Mouse (Mus musculus) liver, postnatal 0 days (tissue): ENCODE measurements around the gene Cbx5. TPM values are rescaled to one million over a fixed set of nuclear protein-coding genes. Genes with fewer than 3 reads are reported as not detected.
"Not testable (repeated sequence)": the region's sequence is repeated elsewhere in the genome, so short reads cannot be mapped to it uniquely, and the experiment has no call there.

Source experiments
- ATAC-seq: fragments of 200-750 bp; cut with Nextera tagmentation; 2 replicates; pipeline ENCODE4 v1.8.0; 2017; ENCODE audit warnings: mild to moderate bottlenecking, moderate library complexity
- DNase-seq: peaks from one replicate; pipeline ENCODE4 v3.0.0-alpha.2; 2016
- H3K27ac ChIP-seq: fragments of 300-500 bp; sonication (generic); 2 replicates; pipeline ENCODE4 v1.5.1; 2014; ENCODE audit warnings: antibody characterized with exemption, moderate library complexity, mild to moderate bottlenecking, low read depth
- H3K27me3 ChIP-seq: fragments of 300-500 bp; sonication (generic); 2 replicates; pipeline ENCODE4 v1.6.1; 2014; ENCODE audit warnings: low read length, control low read depth, mixed read lengths; ENCODE audit not compliant: insufficient read depth
- H3K36me3 ChIP-seq: fragments of 300-500 bp; sonication (generic); replicated peaks from 2 replicates; pipeline ENCODE4 v1.6.1; 2014; ENCODE audit warnings: mild to moderate bottlenecking, control low read depth, low read length, moderate library complexity, mixed read lengths; ENCODE audit not compliant: insufficient read depth
- H3K4me1 ChIP-seq: fragments of 300-500 bp; sonication (generic); 2 replicates; pipeline ENCODE4 v1.6.1; 2014; ENCODE audit warnings: antibody characterized with exemption, mild to moderate bottlenecking, control low read depth; ENCODE audit not compliant: insufficient read depth
- H3K4me2 ChIP-seq: fragments of 300-500 bp; sonication (generic); 2 replicates; pipeline ENCODE4 v1.6.1; 2014; ENCODE audit warnings: low read depth, mild to moderate bottlenecking, low read length, moderate library complexity, mixed read lengths
- H3K4me3 ChIP-seq: fragments of 300-500 bp; sonication (generic); 2 replicates; pipeline ENCODE4 v1.5.1; 2014; ENCODE audit warnings: low read depth, low read length
- H3K9ac ChIP-seq: fragments of 300-500 bp; sonication (generic); replicated peaks from 2 replicates; pipeline ENCODE4 v1.6.1; 2014; ENCODE audit warnings: mild to moderate bottlenecking, moderate library complexity
- H3K9me3 ChIP-seq: fragments of 300-500 bp; sonication (generic); 2 replicates; pipeline ENCODE4 v1.6.1; 2016; ENCODE audit warnings: mild to moderate bottlenecking, control low read depth, low read length, mixed read lengths
- CTCF ChIP-seq: sonication (generic); IDR thresholded peaks from 2 replicates; pipeline ENCODE4 v1.5.1; 2016; ENCODE audit warnings: antibody characterized with exemption, low read depth
- EP300 ChIP-seq: IDR thresholded peaks from 2 replicates; pipeline ENCODE4 v1.6.1; 2016; ENCODE audit warnings: antibody characterized with exemption, low read depth, mild to moderate bottlenecking
- WGBS: fragments of 180-500 bp; shearing (Covaris S2); extraction: QIAGEN DNeasy Blood & Tissue Kit; methylation state at CpG from one replicate; pipeline ENCODE4 v1.1.7; 2014; ENCODE audit not compliant: insufficient replicate concordance; 5-methylcytosine and 5-hydroxymethylcytosine counted together
- polyA plus RNA-seq: library from polyadenylated mRNA; unstranded; fragments of >200 nt; fragmentation: Nextera tagmentation; extraction: Ambion mirVana; gene quantifications from 2 replicates; pipeline ENCODE4 v1.2.1, GENCODE M21; 2015

Cbx5 gene
- polyA plus RNA-seq, 1 experiment from 2014 or later = 23.3 TPM

- Histone ChIP-seq H3K4me1 (peaks cover 37% of the 10 kb centered on the region), H3K9ac (peak overlapping the region; percentile 83)
Measured at GRCm38 (mm10) chr15:103252660-103253059, 13.0 kb upstream of the Cbx5 start.

GRCm38 (mm10) chr15:103251595-103251994 lies 12.0 kb upstream of the Cbx5 start:
- TF ChIP-seq EP300 (peak; percentile 99), CTCF (no peak)
- Histone ChIP-seq H3K9me3 (no peaks in the 10 kb centered on the region), H3K4me1 (peaks cover 27% of the 10 kb centered on the region), H3K27me3 (no peaks in the 10 kb centered on the region), H3K9ac (peak overlapping the region; percentile 83), H3K27ac (peak overlapping the region; percentile 91), H3K4me3 (peak overlapping the region; percentile 67), H3K4me2 (peak overlapping the region; percentile 81), H3K36me3 (peaks cover 47% of the 10 kb centered on the region)
- peak; percentile 78 for DNase-seq
- WGBS = 14% methylated on average over 1 of the region's 1 CpGs
- ATAC-seq = peak; percentile 68

More at GRCm38 (mm10) chr15:103252660-103253059, 13.0 kb upstream of the Cbx5 start:
- DNase-seq (peak; percentile 73), ATAC-seq (peak; percentile 24)
- Histone ChIP-seq H3K4me2 (peak overlapping the region; percentile 81), H3K9me3 (no peaks in the 10 kb centered on the region), H3K36me3 (peaks cover 37% of the 10 kb centered on the region), H3K27me3 (no peaks in the 10 kb centered on the region), H3K4me3 (peak overlapping the region; percentile 67), H3K27ac (peak overlapping the region; percentile 91)
- TF ChIP-seq CTCF = no peak
- TF ChIP-seq EP300 = peak; percentile 55; the same call in 1 of the 2 replicates
- 27% methylated on average over 3 of the region's 3 CpGs for whole genome bisulfite sequencing

GRCm38 (mm10) chr15:103250195-103250740 lies 10.7 kb upstream of the Cbx5 start:
- peak overlapping the region; percentile 81 for H3K4me2 ChIP-seq
- no peaks in the 10 kb centered on the region for H3K9me3 ChIP-seq
- no peaks in the 10 kb centered on the region for H3K27me3 ChIP-seq
- TF ChIP-seq CTCF (peak; percentile 99), EP300 (no peak)
- peak overlapping the region; percentile 67 for H3K4me3 ChIP-seq
- H3K27ac ChIP-seq = peak overlapping the region; percentile 91
- peak overlapping the region; percentile 83 for H3K9ac ChIP-seq
- DNase-seq (peak; percentile 92), ATAC-seq (peak; percentile 19; the same call in 1 of the 2 replicates)
- H3K36me3 ChIP-seq = peaks cover 61% of the 10 kb centered on the region
- H3K4me1 ChIP-seq = peaks cover 26% of the 10 kb centered on the region
- WGBS = 26% methylated on average over 2 of the region's 2 CpGs

GRCm38 (mm10) chr15:103249511-103249910 lies 9.9 kb upstream of the Cbx5 start:
- Histone ChIP-seq H3K36me3 (peaks cover 66% of the 10 kb centered on the region), H3K4me1 (peaks cover 26% of the 10 kb centered on the region), H3K4me2 (peak overlapping the region; percentile 38)
- WGBS = 84% methylated on average over 6 of the region's 6 CpGs
- H3K27me3 ChIP-seq, H3K27ac ChIP-seq, ATAC-seq, DNase-seq, H3K4me3 ChIP-seq, H3K9me3 ChIP-seq, H3K9ac ChIP-seq: not testable (repeated sequence)

GRCm38 (mm10) chr15:103248401-103249313 lies 9.0 kb upstream of the Cbx5 start:
- H3K4me1 ChIP-seq = peaks cover 26% of the 10 kb centered on the region
- H3K9me3 ChIP-seq = no peaks in the 10 kb centered on the region
- 79% methylated on average over 28 of the region's 28 CpGs for WGBS
- DNase-seq (peak; percentile 29), ATAC-seq (no peak)
- H3K4me2 ChIP-seq = peak overlapping the region; percentile 38
- no peak overlapping the region for H3K4me3 ChIP-seq
- H3K36me3 ChIP-seq = peaks cover 71% of the 10 kb centered on the region
- H3K9ac ChIP-seq = no peak overlapping the region
- no peak overlapping the region for H3K27ac ChIP-seq
- no peak for TF ChIP-seq CTCF
- no peak for TF ChIP-seq EP300
- H3K27me3 ChIP-seq = no peaks in the 10 kb centered on the region

GRCm38 (mm10) chr15:103247782-103248400 lies 8.3 kb upstream of the Cbx5 start:
- H3K27ac ChIP-seq = 0 out of 2 replicates have a peak overlapping the region, but pooled peaks have one; percentile 4
- H3K36me3 ChIP-seq = peaks cover 78% of the 10 kb centered on the region
- peak overlapping the region; percentile 24 for H3K4me2 ChIP-seq
- DNase-seq = peak; percentile 17
- H3K9me3 ChIP-seq = no peaks in the 10 kb centered on the region
- ATAC-seq = no peak
- H3K9ac ChIP-seq = no peak overlapping the region
- no peak for TF ChIP-seq EP300
- TF ChIP-seq CTCF = no peak
- H3K4me1 ChIP-seq = peaks cover 25% of the 10 kb centered on the region
- H3K27me3 ChIP-seq = no peaks in the 10 kb centered on the region
- no peak overlapping the region for H3K4me3 ChIP-seq
